Mouse (Mus musculus) cerebellum, adult 9-10 months (tissue): Measurements from ENCODE around the gene Btbd19.
A peak's percentile ranks its signal among the peaks of the same experiment; 100 is the strongest.

Source experiments
- DNase-seq: peaks from one replicate; pipeline ENCODE4 v3.0.0; 2022

Gene Btbd19

DNA sequence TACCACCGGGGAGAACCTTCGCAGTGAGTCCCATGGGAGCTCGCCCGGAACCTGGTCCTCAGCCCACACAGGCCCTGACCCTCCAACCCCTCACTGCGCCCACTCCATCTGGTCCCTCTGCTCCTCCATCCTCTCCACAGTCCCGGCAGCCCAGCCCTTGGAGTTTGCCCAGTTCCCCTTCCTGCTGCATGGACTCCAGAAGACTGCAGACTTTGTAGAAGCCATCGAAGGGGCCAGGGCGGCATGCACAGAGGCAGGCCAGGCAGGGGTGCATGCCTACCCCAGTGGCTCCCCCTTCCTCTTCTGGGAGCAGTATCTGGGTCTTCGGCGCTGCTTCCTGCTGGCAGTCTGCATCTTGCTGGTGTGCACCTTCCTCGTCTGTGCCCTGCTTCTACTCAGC lies 14.5 kb downstream of the Btbd19 start:
- no peak for DNase-seq

DNA sequence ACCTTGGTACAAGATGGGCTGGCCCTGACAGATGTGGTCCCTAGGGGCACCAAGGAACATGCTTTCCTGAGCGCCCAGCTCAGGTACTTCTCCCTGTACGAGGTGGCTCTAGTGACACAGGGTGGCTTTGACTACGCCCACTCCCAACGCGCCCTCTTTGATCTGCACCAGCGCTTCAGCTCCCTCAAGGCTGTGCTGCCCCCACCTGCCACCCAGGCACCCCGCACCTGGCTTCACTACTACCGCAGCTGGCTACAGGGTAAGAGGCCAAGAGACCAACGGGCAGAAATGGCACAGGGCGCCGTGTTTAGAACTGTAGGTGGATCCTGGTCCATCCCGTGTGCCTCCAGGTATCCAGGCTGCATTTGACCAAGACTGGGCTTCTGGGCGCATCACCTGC lies 15.3 kb downstream of the Btbd19 start:
- DNase-seq: no peak

DNA sequence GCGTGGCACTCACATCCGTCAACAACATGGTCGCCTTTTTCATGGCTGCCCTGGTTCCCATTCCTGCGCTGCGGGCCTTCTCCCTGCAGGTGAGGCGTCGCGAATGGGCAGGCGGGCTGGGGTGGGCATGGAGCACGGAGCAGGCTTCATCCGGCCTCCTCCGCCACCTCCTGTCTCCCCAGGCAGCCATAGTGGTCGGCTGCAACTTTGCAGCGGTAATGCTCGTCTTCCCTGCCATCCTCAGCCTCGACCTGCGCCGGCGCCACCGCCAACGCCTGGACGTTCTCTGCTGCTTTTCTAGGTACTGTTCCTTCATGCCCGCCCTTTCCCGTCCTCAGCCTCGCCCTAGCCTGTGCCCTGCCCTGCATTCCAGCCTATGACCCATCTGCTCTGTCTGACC lies 16.2 kb downstream of the Btbd19 start:
- DNase-seq: no peak

DNA sequence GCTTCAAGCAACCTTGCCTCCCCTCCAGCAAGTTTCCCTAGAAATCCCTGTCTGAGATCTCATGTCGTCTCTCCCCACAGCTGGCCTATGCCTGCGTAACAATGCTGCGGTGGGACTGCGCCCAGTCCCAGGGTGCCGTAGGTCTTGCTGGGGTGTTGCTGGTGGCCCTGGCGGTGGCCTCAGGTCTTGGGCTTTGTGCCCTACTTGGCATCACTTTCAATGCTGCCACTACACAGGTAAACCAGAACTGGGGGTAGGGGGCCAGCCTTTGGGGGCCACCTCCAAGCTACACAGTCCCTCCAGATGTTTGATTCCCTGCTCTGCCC lies 17.0 kb downstream of the Btbd19 start:
- DNase-seq: no peak

DNA sequence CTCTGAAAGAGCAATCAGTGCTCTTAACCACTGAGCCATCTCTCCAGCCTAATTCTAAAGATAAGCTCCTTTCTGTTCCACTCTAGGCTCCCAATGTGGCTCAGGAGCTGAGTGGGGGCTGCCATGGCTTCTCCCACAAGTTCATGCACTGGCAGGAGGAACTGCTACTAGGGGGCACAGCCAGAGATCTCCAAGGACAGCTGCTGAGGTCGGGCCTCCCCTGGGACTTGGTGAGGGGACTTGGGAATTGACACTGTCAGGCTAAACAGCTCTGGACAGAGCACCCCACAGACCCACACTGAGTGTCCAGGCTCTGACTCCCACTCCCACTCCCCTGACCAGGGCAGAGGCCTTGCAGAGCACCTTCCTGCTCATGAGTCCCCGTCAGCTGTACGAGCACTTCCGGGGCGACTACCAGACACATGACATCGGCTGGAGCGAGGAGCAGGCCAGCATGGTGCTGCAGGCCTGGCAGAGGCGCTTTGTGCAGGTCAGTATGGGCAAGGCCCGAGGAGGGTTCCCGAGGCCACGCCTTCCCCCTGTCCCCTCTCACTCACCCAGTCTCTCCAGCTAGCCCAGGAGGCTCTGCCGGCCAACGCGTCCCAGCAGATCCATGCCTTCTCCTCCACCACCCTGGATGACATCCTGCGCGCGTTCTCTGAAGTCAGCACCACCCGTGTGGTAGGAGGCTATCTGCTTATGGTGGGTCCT lies 17.6 kb downstream of the Btbd19 start:
- DNase-seq: no peak

DNA sequence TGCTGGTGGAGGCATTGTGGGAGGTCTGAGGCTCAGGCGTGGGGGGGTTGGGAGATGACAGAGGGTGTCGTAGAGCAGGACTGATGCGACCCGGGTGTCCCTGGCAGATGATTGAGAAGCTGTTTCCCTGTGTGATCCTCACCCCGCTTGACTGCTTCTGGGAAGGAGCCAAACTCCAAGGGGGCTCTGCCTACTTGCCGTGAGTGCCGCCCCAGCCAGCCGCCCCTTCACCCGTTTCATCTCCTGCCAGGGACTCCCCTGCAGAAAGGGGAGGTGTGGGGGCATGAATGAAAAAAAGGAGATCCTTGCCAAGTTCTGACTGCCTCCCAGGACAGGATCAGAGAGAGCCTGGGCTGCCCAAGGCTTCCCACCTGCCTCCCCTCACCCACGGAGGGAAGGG lies 20.4 kb downstream of the Btbd19 start:
- no peak for DNase-seq

DNA sequence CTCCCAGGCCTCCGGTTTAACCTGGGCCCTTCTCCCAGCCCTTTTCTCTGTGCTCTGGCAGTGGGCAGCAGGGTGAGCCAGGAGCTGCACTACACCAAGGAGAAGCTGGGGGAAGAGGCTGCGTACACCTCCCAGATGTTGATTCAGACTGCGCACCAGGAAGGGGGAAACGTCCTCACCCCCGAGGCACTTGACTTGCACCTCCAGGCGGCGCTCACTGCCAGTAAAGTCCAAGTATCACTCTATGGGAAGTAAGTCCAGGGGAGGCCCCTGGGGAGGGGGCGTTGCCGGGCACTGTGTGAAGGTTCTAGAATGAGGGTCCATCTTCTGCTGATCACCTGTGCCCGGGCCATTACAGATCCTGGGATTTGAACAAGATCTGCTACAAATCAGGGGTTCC lies 20.9 kb downstream of the Btbd19 start:
- DNase-seq: no peak

DNA sequence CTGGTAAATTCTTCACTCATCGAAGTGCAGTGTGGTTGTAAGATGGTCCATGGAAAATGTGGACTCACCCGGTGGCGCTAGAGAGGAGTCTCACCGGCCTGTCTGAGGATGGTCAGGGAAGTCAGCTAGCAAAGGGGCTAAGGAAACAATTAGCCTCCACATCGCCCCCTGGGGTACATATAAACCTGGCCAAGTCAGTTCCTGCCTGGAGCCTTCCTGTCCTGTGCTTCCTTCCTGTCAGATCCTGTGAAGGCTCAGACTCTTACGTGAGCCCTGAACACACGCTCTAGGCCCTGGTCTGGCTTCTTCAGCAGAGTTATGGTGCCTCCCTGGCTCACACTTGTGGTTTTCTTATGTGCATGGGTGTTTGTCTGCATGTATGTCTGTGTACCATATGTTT lies 24.3 kb downstream of the Btbd19 start:
- no peak for DNase-seq

DNA sequence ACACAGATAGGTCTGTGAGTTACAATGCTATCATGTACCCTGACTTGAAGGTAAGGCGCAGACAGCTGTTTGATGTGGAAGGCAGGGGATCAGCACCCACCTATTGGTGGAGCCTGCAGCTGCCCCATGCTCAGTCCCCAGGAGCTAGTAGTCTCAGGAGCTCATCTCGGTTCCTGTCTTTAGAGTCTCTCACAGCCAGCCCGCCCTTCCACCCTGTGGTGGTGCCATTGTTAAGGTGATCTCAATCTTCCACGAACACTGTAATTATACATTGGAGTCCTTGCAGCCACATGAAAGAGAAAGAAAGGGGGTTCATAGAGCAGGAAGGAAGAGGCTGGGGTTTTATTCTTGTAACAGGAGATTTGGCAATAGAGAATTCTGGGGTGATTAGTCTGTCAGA lies 25.5 kb downstream of the Btbd19 start:
- DNase-seq: no peak

DNA sequence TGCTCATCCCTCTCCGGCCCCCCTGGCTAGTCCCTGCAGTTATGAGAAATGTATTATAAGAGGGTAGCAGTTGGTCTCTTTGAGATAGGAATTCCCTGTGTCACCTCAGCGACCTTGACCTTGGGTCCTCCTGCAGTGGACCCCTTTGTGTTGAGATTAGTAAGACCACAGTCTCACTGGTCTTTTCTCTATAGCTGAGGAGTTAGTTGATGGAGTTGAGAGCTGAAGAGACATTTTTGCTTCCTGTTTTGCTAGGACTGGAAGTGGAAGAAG lies 26.8 kb downstream of the Btbd19 start:
- no peak for DNase-seq

DNA sequence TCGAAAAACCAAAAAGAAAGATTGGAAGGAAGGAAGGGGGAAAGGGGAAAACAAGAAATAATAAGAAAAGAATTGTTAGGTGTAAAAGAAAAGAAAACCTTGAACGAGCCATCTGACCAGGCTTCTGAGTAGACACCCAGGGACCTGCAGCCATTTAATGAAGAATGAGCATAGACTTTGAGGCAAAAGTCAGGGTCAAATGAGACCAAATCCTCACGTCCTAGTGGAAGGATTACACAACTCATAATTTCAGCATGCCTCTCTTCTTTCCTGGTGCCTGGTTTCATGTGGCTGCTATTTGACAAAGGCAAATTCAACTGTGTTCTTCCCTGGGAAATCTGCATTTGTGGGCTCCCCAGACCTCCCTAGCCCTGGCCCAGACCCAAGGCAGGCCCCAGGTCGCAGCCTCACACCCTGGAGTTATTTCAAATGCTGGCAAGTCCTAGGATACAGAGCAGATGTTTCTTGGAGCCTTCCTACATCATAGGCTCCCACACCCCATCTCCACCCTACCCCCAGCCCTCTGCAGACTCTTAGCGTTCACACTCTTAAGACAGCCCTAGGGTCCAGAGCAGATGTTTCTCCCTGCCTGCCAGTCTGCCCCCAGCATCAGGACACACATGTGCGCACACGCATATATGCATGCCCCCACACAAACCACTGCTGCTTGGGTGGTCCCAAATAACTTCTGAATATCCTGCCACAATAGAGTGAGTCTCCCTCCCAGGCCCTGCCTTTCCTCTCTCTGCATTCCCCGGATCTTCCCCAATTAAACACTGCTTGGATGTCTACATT lies 27.4 kb downstream of the Btbd19 start:
- no peak for DNase-seq

DNA sequence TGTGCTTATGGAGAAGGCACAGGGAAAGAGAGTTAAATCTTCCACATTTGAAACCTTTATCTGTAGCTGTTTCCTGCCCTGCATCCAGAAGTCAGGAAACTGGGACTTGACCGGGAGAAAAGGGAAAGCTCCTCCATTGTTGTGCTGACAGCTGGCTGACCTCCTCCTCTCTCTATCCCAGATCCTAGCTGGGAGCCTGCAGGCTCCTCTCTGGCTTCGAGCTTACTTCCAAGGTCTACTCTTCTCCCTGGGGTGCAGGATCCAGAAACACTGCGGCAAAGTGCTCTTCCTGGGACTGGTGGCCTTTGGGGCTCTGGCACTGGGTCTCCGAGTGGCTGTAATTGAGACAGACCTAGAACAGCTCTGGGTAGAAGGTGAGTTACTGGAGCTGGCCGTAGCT lies 28.9 kb downstream of the Btbd19 start:
- no peak for DNase-seq

DNA sequence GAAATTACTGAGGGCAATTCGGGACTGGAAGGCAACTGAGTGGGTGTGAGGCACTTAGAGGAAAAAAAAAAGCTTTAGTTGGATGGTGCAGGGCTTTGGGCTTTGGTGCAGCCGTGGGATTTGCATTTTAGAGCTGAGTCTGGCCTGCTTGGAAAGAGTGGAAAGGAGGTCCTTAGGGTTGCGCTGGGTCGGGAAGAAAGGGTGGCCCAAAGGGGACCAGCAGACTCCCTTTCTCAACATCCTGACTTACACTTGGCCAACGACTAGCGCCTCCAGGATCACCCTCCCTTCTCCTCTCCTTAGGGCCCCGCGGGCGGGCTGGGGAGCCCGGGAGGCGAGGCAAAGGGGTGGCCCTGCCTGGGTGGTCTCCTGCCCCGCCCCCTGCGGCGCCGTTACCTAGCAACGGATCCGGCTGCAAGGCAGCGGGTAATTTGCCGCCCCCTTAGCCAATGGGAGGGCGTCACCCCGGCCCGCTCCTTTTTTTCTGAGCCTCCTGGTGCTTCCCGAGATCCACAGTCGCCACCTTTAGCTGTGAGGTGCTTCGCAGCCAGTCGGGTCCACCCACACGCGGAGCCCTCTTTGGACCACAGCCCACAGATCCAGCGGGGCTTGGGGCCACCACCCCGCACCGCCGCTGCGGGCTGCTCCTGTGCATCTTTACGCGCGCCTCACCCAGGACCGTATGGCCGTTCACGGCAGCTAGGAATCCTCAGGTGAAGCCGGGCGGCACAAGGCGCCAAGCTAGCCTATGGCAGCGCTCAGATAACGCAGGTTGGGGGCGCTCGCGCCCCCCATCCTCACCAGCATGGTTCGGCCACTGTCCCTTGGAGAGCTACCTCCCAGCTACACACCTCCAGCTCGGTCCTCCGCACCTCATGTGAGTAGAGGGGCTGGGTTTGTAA lies 29.7 kb downstream of the Btbd19 start, which contains the start of gene Ptch2:
Gene Ptch2, plus strand, starts transcription at position 525 of the 902 bp plus-strand sequence.
- peak; percentile 19 for DNase-seq

DNA sequence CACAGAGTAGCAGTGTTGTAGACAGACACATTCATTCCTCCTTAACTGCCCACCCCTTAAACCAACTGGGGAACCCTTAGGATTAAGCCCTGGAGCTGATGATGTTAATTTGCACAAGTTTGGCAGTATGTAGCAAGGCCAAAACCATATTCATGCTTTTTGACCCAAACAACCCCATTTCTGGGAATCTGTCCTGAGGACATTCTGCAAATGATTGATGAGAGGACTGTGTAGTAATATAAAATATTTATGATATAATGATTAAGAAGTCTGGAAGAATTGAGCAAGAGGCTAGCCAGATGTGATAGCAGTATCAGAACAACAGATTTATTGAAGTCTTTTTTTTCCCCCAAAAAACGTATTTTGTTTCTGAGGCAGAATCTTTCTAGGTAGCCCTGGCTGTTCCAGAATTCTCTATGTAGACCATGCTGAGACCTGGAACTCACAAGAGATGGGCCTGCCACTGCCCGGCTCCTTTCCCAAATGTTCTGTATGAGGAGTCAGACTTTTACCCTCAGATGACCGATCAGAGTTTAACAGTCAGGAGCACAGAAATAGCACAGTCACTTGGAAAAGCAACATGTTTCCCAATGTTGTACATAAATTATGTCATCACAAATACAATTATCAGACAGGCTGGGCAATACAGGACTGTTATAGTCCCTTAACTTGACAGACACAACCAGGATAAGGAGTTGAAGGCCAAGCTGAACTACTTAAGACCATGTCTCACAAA lies 30.7 kb downstream of the Btbd19 start:
- DNase-seq: no peak

DNA sequence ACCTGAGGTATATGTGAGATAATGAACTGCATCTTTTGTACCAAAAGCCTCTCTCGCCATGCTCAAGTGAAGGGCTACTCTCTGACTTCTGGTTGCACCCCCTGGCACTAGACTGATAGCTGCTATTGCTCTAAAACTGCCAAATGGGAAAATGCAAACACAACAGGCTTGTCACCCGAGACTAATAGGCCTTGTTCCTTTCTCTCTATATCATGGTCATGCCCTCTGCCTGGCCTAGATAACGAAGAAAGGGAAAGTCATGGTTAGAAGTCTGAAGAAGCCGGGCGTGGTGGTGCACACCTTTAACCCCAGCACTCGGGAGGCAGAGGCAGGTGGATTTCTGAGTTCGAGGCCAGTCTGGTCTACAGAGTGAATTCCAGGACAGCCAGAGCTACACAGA lies 34.9 kb downstream of the Btbd19 start:
- DNase-seq: no peak

DNA sequence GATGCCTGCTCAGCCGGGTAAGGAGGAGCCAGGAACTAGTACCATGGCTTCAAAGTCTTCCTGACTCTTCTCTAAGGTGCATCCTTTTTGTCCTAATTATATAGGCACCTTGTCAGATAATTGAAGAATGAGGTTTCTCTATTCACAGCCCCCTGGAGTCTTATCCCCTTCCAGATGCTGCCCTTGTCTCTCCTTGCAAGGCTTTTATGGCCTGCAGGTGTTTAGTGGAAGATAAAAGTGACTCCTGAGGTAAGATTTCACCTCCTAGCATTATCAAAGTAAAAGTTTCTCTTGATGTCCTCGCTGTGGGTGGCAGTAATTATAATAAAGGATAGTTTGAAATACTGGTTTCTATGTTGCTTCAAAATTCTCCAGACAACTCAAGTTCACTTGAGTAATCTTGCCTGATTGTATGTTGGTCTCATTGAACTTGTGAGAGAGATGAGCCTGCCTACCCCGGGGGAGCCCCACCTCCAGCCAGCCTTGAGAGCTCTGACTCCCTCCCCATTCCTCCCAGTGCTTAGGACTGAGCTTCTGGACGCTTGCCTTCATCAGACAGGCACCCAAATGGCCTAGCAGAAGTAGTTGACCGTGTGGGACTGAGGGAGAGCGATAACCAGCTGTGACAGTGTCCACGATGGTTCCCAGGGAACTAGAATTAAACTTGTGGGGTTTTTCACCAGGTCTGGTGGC lies 37.4 kb downstream of the Btbd19 start:
- no peak for DNase-seq

DNA sequence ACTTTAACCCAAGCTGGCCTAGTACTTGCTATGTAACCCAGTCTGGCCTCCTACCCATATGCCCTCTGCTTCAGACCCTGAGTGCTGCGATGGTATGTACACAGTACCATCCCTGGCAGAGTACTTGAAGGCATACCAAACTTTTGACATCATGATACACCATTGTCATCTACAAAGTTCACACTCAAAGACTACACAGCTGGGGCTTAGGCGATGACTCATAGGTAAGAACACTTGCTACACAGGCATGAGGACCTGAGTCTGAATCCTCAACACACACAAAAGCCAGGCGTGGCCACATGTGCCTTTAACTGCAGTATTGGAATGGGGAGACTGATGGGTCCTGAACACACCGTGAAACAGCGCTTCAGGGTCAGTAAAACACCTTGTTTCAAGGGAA lies 54.3 kb downstream of the Btbd19 start:
- DNase-seq: no peak

DNA sequence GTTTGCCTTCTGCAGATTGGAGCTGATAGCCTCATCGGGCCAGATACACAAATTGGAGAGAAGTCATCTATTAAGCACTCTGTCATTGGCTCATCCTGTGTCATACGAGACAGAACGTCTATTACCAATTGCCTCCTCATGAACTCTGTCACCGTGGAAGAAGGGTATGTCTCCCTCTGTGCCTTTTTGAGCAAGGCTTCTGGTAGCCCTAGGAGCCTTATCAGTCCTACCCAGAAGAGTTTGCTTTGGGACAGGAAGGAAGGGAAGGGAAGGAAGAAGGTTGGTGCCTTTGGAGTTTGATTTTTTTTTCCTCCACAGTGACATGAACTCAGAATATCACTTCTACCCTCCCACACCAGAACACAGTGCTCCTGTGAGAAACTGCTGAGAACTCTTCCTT lies 54.9 kb downstream of the Btbd19 start:
- no peak for DNase-seq

DNA sequence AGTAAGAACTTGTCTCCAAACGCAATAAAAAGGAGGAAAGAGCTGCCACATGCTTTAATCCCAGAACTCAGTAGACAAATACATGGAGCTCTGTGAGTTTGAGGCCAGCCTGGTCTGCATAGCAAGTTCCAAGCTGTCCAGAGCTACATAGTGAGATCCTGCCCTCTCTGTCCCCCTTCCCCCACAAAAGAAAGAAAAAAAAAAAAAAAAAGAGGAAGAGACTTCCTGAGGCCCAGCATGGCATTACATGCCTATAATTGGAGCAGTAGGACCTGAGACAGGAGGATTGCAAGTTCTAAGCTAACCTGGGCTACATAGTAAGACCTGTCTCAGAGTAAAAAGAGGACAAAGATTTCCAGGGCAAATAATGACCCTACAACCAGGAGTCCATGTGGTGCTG lies 55.9 kb downstream of the Btbd19 start:
- DNase-seq: no peak
